Mouse (Mus musculus) heart, adult 10 weeks (tissue): ENCODE data around the gene Olfr1432. TPM values are rescaled to one million over a fixed set of nuclear protein-coding genes. Genes with fewer than 3 reads are reported as not detected.

Experiments used
- polyA plus RNA-seq: library from polyadenylated mRNA; stranded (reverse); fragments of 350-450 nt; fragmentation: Illumina TruSeq; extraction: RNeasy Lipid Tissue Mini Kit (QIAGEN cat#74804); gene quantifications from one replicate; pipeline ENCODE4 v1.2.3, GENCODE M21; 2014; ENCODE audit warnings: low read depth, low replicate concordance

Gene Olfr1432
- polyA plus RNA-seq = not detected

DNA sequence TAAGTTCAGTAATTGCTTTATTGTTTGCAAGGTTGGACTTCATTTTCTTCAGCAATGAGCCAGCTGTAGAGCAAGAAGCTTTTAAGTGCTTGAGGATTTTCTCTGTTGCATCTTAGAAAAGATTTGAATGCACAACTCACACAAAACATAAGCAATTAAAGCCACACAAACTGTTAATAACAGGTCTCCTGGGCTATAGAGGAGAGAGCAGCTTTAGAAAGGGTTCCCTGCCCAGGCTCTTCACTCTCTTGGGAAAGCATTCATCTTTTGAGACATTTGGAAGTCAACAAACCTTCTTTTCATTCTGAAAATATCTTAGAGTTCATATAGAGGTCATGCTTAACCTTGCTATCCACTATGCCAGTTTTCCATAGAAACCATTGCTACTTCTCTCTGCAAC is at the start of gene Olfr1432:
Gene Olfr1432, minus strand, starts transcription at position 101 of the 400 bp plus-strand sequence.

GRCm38 (mm10) chr19:12279554-12279953 is 47.2 kb upstream of the Olfr1432 start, which contains the start of gene Olfr1434:
Gene Olfr1434 (plus strand): TSS chr19:12279854.

GRCm38 (mm10) chr19:12260732-12261131 is 28.3 kb upstream of the Olfr1432 start, which contains the start of gene Olfr235:
Gene Olfr235 (plus strand): TSS chr19:12261032.

DNA sequence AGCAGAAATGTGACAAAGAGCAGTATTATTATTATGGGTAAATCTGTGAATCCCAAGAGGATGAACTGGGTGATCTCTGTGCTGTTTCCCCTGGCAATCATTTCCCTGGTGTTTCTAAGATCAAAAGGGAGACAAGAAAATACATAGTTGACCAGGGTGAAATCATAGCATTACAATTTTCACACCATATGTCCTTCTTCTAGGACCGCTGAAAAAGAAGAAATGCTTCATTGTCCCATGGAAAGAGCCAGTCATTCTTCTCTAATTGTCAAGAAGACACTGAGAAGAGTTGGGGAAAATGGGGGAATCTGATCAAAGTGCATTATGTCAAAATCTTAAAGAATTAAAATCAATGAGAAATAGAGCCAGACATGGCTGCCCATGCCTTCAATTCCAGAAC is 9.2 kb upstream of the Olfr1432 start, which contains the start of gene Olfr262:
Gene Olfr262, minus strand, starts transcription at position 101 of the 400 bp plus-strand sequence.

GRCm38 (mm10) chr19:12200334-12200733 is 32.1 kb downstream of the Olfr1432 start, which contains the start of gene Olfr1431:
Gene Olfr1431 (plus strand): TSS chr19:12200634.

Other genes starting within 250 kb of the Olfr1432 start
- not detected for gene Olfr1423, start 191.3 kb downstream of the Olfr1432 start, polyA plus RNA-seq
- not detected for gene Olfr1424, start 169.9 kb downstream of the Olfr1432 start, polyA plus RNA-seq
- gene Olfr1425, start 154.9 kb downstream of the Olfr1432 start, polyA plus RNA-seq = not detected
- gene Olfr1426, start 140.6 kb downstream of the Olfr1432 start, polyA plus RNA-seq = not detected
- not detected for gene Olfr1427, start 129.3 kb downstream of the Olfr1432 start, polyA plus RNA-seq
- gene Olfr1428, start 116.7 kb downstream of the Olfr1432 start, polyA plus RNA-seq = not detected
- not detected for gene Olfr76, start 109.4 kb downstream of the Olfr1432 start, polyA plus RNA-seq
- not detected for gene Olfr1555-ps1, start 62.5 kb downstream of the Olfr1432 start, polyA plus RNA-seq
- gene Olfr1431, start 32.0 kb downstream of the Olfr1432 start, polyA plus RNA-seq = not detected
- not detected for gene Olfr262, start 9.1 kb upstream of the Olfr1432 start, polyA plus RNA-seq
- gene Olfr235, start 28.4 kb upstream of the Olfr1432 start, polyA plus RNA-seq = not detected
- gene Olfr1434, start 47.3 kb upstream of the Olfr1432 start, polyA plus RNA-seq = not detected
- not detected for gene Olfr1436, start 66.5 kb upstream of the Olfr1432 start, polyA plus RNA-seq
- not detected for gene Olfr1437, start 92.5 kb upstream of the Olfr1432 start, polyA plus RNA-seq
- not detected for gene Olfr1438-ps1, start 103.3 kb upstream of the Olfr1432 start, polyA plus RNA-seq
- not detected for gene Olfr1440, start 154.7 kb upstream of the Olfr1432 start, polyA plus RNA-seq
- not detected for gene Olfr1441, start 184.8 kb upstream of the Olfr1432 start, polyA plus RNA-seq
- gene Pfpl, start 195.3 kb upstream of the Olfr1432 start, polyA plus RNA-seq = not detected
- 3.8 TPM for gene Mpeg1, start 228.2 kb upstream of the Olfr1432 start, polyA plus RNA-seq